Mouse (Mus musculus) kidney, adult 2 months (tissue): ENCODE results near the gene Homer1.

ENCODE experiments used
- CTCF ChIP-seq: fragments of 200-500 bp; conservative IDR thresholded peaks from 2 replicates; pipeline ENCODE4 v1.5.1; 2011; ENCODE audit warnings: low read depth, mild to moderate bottlenecking, control low read depth, low read length, moderate library complexity, mixed read lengths; ENCODE audit not compliant: insufficient read depth, insufficient read length
- POLR2A ChIP-seq: fragments of 200-500 bp; IDR thresholded peaks from one replicate; pipeline ENCODE4 v1.6.1; 2011; ENCODE audit warnings: low read depth, low read length, control low read depth

DNA sequence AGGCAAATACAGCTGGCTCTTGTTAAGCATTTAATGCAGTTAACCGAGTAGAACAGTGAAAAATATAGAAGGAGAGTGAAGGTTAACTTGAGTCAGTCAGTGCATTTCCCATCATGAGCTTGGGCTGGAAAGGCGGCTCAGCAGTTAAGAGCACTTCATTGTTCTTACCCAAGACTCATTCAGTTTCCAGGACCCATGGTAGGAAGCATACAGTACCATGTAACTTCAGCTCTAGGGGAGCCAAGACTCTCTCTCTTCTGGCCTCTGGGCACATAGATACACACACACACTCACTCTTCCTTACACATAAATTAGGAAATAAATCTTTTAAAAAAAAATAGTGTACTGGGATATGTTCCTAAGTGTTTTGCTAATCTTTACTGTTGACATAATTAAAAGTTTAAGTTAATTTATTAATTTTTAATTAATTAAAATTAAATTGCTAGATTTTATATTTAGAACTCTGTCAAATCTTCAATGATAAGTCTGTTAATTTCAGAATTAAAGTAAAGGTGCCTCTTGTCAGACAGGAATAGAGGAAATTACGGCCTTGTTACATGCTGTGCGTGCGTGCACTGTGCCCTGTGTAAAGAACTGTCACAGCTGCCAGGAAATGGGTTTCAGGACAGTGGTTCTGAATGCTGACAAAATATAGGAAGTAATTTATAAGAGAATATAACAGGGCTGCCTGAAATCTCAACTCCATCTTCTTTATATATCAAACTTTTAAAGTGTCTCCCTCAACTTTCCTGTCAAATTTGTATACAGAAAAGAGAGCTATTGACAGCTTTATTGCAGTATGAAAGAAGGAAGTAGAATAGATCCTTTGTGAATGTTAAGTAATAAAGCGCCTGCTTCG, 55.2 kb downstream of the Homer1 start:
- TF ChIP-seq POLR2A: no peak
- no peak for TF ChIP-seq CTCF
